Mouse (Mus musculus): ENCODE data around the gene Calb2. TPM values are rescaled to one million over a fixed set of nuclear protein-coding genes. Genes with fewer than 3 reads are reported as not detected.

Gene Calb2
- polyA plus RNA-seq (2012; rRNA removed): 1.3 and 2.2 TPM in 2 replicates
- 4.5 and 5.1 TPM in 2 replicates for polyA plus RNA-seq (2014; fragmentation: Nextera tagmentation; extraction: Ambion mirVana)

GRCm38 (mm10) chr8:110168046-110168445 is at the start of gene Calb2:
TSS of gene Calb2 (minus strand) at chr8:110168210.
- DNase-seq (ENCODE audit: low spot score) (peak; percentile 33), ATAC-seq (ENCODE audit: low FRiP score, low read depth) (peak; percentile 70)
- Histone ChIP-seq H3K4me3 (replicated peaks; ENCODE audit: low read length) (no peak within 1 kb of the TSS), H3K36me3 (ENCODE audit: control insufficient read depth, insufficient read depth, low read length) (no peaks in the 10 kb centered on the region), H3K9ac (ENCODE audit: low read depth, low read length, severe bottlenecking) (0 out of 2 replicates have a peak within 1 kb of the TSS, but pooled peaks have one; percentile 16), H3K4me2 (replicated peaks; ENCODE audit: low read depth, low read length, severe bottlenecking) (peak within 1 kb of the TSS; percentile 25; the same call in 1 of the 2 replicates), H3K4me1 (ENCODE audit: control insufficient read depth, insufficient read depth, low read length) (no peaks in the 10 kb centered on the region), H3K27me3 (ENCODE audit: control insufficient read depth, insufficient read depth, low read length) (peaks cover 24% of the 10 kb centered on the region; the same call in 1 of the 2 replicates), H3K9me3 (ENCODE audit: control insufficient read depth, low read length) (no peaks in the 10 kb centered on the region), H3K27ac (replicated peaks; ENCODE audit: low read depth, low read length) (no peak within 1 kb of the TSS)
- under 1% methylated on average over 31 of the region's 33 CpGs for WGBS
- TF ChIP-seq POLR2A (IDR thresholded peaks at IDR 0.05; ENCODE audit: borderline replicate concordance, extremely low read depth, insufficient read depth, insufficient read length): no peak

- ATAC-seq (ENCODE audit: low FRiP score, low read depth): peak; percentile 99
- Histone ChIP-seq H3K9ac (ENCODE audit: low read depth, low read length, severe bottlenecking) (peak overlapping the region; percentile 34; the same call in 1 of the 2 replicates), H3K27me3 (ENCODE audit: control insufficient read depth, insufficient read depth, low read length) (no peaks in the 10 kb centered on the region), H3K4me3 (replicated peaks; ENCODE audit: low read length) (peak overlapping the region; percentile 61), H3K27ac (replicated peaks; ENCODE audit: low read depth, low read length) (peak overlapping the region; percentile 43; the same call in 1 of the 2 replicates), H3K36me3 (ENCODE audit: control insufficient read depth, insufficient read depth, low read length) (peaks cover 16% of the 10 kb centered on the region), H3K4me1 (ENCODE audit: control insufficient read depth, insufficient read depth, low read length) (peaks cover 8% of the 10 kb centered on the region), H3K4me2 (replicated peaks; ENCODE audit: low read depth, low read length, severe bottlenecking) (peak overlapping the region; percentile 73), H3K9me3 (ENCODE audit: control insufficient read depth, low read length) (no peaks in the 10 kb centered on the region)
- TF ChIP-seq POLR2A (IDR thresholded peaks at IDR 0.05; ENCODE audit: borderline replicate concordance, extremely low read depth, insufficient read depth, insufficient read length): 0 out of 2 replicates have a peak, but pooled peaks have one; percentile 42
- peak; percentile 100 for DNase-seq (ENCODE audit: low spot score)
- WGBS: under 1% methylated on average over 41 of the region's 43 CpGs
Observed at GRCm38 (mm10) chr8:110217681-110218131, 49.7 kb upstream of the Calb2 start.

GRCm38 (mm10) chr8:110217198-110217597 is 49.2 kb upstream of the Calb2 start:
- 38% methylated on average over 5 of the region's 5 CpGs for WGBS
- no peak for DNase-seq (ENCODE audit: low spot score)
- Histone ChIP-seq H3K27ac (replicated peaks; ENCODE audit: low read depth, low read length) (no peak overlapping the region), H3K4me3 (replicated peaks; ENCODE audit: low read length) (peak overlapping the region; percentile 61), H3K9ac (ENCODE audit: low read depth, low read length, severe bottlenecking) (no peak overlapping the region), H3K9me3 (ENCODE audit: control insufficient read depth, low read length) (no peaks in the 10 kb centered on the region), H3K27me3 (ENCODE audit: control insufficient read depth, insufficient read depth, low read length) (no peaks in the 10 kb centered on the region), H3K4me1 (ENCODE audit: control insufficient read depth, insufficient read depth, low read length) (peaks cover 8% of the 10 kb centered on the region), H3K36me3 (ENCODE audit: control insufficient read depth, insufficient read depth, low read length) (peaks cover 11% of the 10 kb centered on the region), H3K4me2 (replicated peaks; ENCODE audit: low read depth, low read length, severe bottlenecking) (peak overlapping the region; percentile 73)
- TF ChIP-seq POLR2A (IDR thresholded peaks at IDR 0.05; ENCODE audit: borderline replicate concordance, extremely low read depth, insufficient read depth, insufficient read length): no peak
- no peak for ATAC-seq (ENCODE audit: low FRiP score, low read depth)

GRCm38 (mm10) chr8:110216253-110216652 is 48.2 kb upstream of the Calb2 start:
- no peak overlapping the region for H3K4me2 ChIP-seq (replicated peaks; ENCODE audit: low read depth, low read length, severe bottlenecking)
- no peak overlapping the region for H3K4me3 ChIP-seq (replicated peaks; ENCODE audit: low read length)
- no peak for TF ChIP-seq POLR2A (IDR thresholded peaks at IDR 0.05; ENCODE audit: borderline replicate concordance, extremely low read depth, insufficient read depth, insufficient read length)
- ATAC-seq (ENCODE audit: low FRiP score, low read depth) (no peak), DNase-seq (ENCODE audit: low spot score) (no peak)
- H3K9me3 ChIP-seq (ENCODE audit: control insufficient read depth, low read length): no peaks in the 10 kb centered on the region
- WGBS: 77% methylated on average over 5 of the region's 5 CpGs
- H3K9ac ChIP-seq (ENCODE audit: low read depth, low read length, severe bottlenecking): no peak overlapping the region
- H3K27me3 ChIP-seq (ENCODE audit: control insufficient read depth, insufficient read depth, low read length): no peaks in the 10 kb centered on the region
- H3K27ac ChIP-seq (replicated peaks; ENCODE audit: low read depth, low read length): no peak overlapping the region
- H3K4me1 ChIP-seq (ENCODE audit: control insufficient read depth, insufficient read depth, low read length): peaks cover 8% of the 10 kb centered on the region
- H3K36me3 ChIP-seq (ENCODE audit: control insufficient read depth, insufficient read depth, low read length): peaks cover 2% of the 10 kb centered on the region; the same call in 1 of the 2 replicates

- Histone ChIP-seq H3K9ac (ENCODE audit: low read depth, low read length, severe bottlenecking) (no peak within 1 kb of the TSS), H3K4me2 (replicated peaks; ENCODE audit: low read depth, low read length, severe bottlenecking) (no peak within 1 kb of the TSS), H3K4me1 (ENCODE audit: control insufficient read depth, insufficient read depth, low read length) (peaks cover 8% of the 10 kb centered on the region), H3K36me3 (ENCODE audit: control insufficient read depth, insufficient read depth, low read length) (no peaks in the 10 kb centered on the region), H3K9me3 (ENCODE audit: control insufficient read depth, low read length) (no peaks in the 10 kb centered on the region), H3K27ac (replicated peaks; ENCODE audit: low read depth, low read length) (no peak within 1 kb of the TSS), H3K27me3 (ENCODE audit: control insufficient read depth, insufficient read depth, low read length) (no peaks in the 10 kb centered on the region), H3K4me3 (replicated peaks; ENCODE audit: low read length) (no peak within 1 kb of the TSS)
- WGBS: 57% methylated on average over 7 of the region's 7 CpGs
- TF ChIP-seq POLR2A (IDR thresholded peaks at IDR 0.05; ENCODE audit: borderline replicate concordance, extremely low read depth, insufficient read depth, insufficient read length): no peak
- DNase-seq (ENCODE audit: low spot score) (no peak), ATAC-seq (ENCODE audit: low FRiP score, low read depth) (no peak)
Observed at GRCm38 (mm10) chr8:110215365-110215764, 47.4 kb upstream of the Calb2 start, which contains the start of gene Cmtr2. TSS of gene Cmtr2 (plus strand) at chr8:110215665.

Data from limb, embryonic 14.5 days (tissue).